Mouse (Mus musculus) hematopoietic stem cell, adult 5-6 weeks (primary cell): Measurements from ENCODE around the gene Sigmar1. TPM values are rescaled to one million over a fixed set of nuclear protein-coding genes. Genes with fewer than 3 reads are reported as not detected.
"Not testable (repeated sequence)": the region's sequence is repeated elsewhere in the genome, so short reads cannot be mapped to it uniquely, and the experiment has no call there.

Experiments used
- ATAC-seq, 2 experiments: fragments of 125-278 bp in 1 of 2; replicated peaks in 1 of 2; 2 replicates each; pipeline ENCODE4 v1.8.0; 2016 to 2017; ENCODE audit warnings: inconsistent platforms in 2 of 2, mild to moderate bottlenecking in 2 of 2, moderate number of reproducible peaks in 2 of 2, low read depth in 1 of 2, moderate TSS enrichment in 1 of 2; ENCODE audit not compliant: low FRiP score in 2 of 2, poor library complexity in 2 of 2, severe bottlenecking in 2 of 2, insufficient read depth in 1 of 2, low TSS enrichment in 1 of 2
- total RNA-seq: library from RNA; stranded (forward); fragments of 172-1452, 232-1000 nt; gene quantifications from 2 replicates; pipeline ENCODE4 v1.2.3, GENCODE M21; 2017

Gene Sigmar1
- total RNA-seq, 1 experiment from 2014 or later = 60.0 TPM

GRCm38 (mm10) chr4:41696930-41697841 lies 58.8 kb downstream of the Sigmar1 start, which contains the start of gene Cntfr:
Gene Cntfr, minus strand, starts transcription at chr4:41697089.
- not testable (repeated sequence) for ATAC-seq

- not testable (repeated sequence) for ATAC-seq
Observed at GRCm38 (mm10) chr4:41696452-41696851, 59.5 kb downstream of the Sigmar1 start.

- not testable (repeated sequence) for ATAC-seq
Observed at GRCm38 (mm10) chr4:41695800-41696199, 60.2 kb downstream of the Sigmar1 start.

GRCm38 (mm10) chr4:41693511-41693910 lies 62.4 kb downstream of the Sigmar1 start:
- not testable (repeated sequence) for ATAC-seq

- ATAC-seq = not testable (repeated sequence)
Observed at GRCm38 (mm10) chr4:41690014-41690413, 65.9 kb downstream of the Sigmar1 start.

DNA sequence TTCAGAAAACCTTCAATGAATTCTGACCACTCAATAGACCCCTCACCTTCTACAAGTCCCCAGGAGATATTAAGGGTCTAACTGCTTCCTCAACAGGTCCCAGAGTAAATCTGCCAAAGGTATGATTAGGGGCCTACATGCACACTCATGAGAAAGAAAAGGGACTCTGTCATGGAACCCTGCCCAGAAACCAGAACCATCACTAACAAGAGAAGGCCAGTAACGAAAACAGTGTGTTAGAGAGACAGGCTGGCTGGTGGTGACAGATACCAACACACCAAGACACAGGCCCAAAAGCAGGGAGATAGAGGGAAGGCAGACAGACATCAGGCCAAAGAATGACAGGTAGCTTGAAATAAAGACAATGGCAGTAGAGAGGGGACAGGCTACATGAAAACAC lies 67.4 kb downstream of the Sigmar1 start:
- ATAC-seq = not testable (repeated sequence)

Other genes with a start within 250 kb of the Sigmar1 start
- not detected in 2 replicates for gene 1110017D15Rik, start 238.8 kb downstream of the Sigmar1 start, total RNA-seq
- gene Fam219a, start 186.6 kb downstream of the Sigmar1 start, total RNA-seq = 1.3 and 2.2 TPM in 2 replicates
- gene Dnaic1, start 186.4 kb downstream of the Sigmar1 start, total RNA-seq = not detected in 2 replicates
- 1.0 and 2.3 TPM in 2 replicates for gene Enho, start 115.8 kb downstream of the Sigmar1 start, total RNA-seq
- not detected in 2 replicates for gene Cntfr, start 59.1 kb downstream of the Sigmar1 start, total RNA-seq
- 141 and 178 TPM in 2 replicates for gene Il11ra1, start 56.2 kb downstream of the Sigmar1 start, total RNA-seq
- gene Rpp25l, start 42.6 kb downstream of the Sigmar1 start, total RNA-seq = 20.6 and 22.8 TPM in 2 replicates
- gene Dctn3, start 33.0 kb downstream of the Sigmar1 start, total RNA-seq = 32.8 and 62.5 TPM in 2 replicates
- gene Arid3c, start 25.0 kb downstream of the Sigmar1 start, total RNA-seq = not detected in 2 replicates
- gene Galt, start 929 bp downstream of the Sigmar1 start, total RNA-seq = 45.2 and 55.0 TPM in 2 replicates
- gene Ccl27a, start 18.1 kb upstream of the Sigmar1 start, total RNA-seq = 17.0 and 36.8 TPM in 2 replicates
- not detected in 2 replicates for gene Gm21541, start 147.5 kb upstream of the Sigmar1 start, total RNA-seq
- gene Gm20878, start 185.4 kb upstream of the Sigmar1 start, total RNA-seq = 1.8 and 2.3 TPM in 2 replicates
- not detected in 2 replicates for gene Fam205a4, start 209.9 kb upstream of the Sigmar1 start, total RNA-seq